Mouse (Mus musculus): ENCODE measurements around the gene Pnma1. TPM values are rescaled to one million over a fixed set of nuclear protein-coding genes. Genes with fewer than 3 reads are reported as not detected.

Pnma1 gene
- total RNA-seq, 2 experiments from 2014 or later = 0.15 to 0.62 TPM

GRCm38 (mm10) chr12:84178652-84179445, 30.6 kb upstream of the Pnma1 start:
- ATAC-seq (replicated peaks; ENCODE audit: poor library complexity) = no peak

- ATAC-seq (replicated peaks; ENCODE audit: poor library complexity) = no peak
These were observed 29.8 kb upstream of the Pnma1 start for GRCm38 (mm10) chr12:84178052-84178451.

DNA sequence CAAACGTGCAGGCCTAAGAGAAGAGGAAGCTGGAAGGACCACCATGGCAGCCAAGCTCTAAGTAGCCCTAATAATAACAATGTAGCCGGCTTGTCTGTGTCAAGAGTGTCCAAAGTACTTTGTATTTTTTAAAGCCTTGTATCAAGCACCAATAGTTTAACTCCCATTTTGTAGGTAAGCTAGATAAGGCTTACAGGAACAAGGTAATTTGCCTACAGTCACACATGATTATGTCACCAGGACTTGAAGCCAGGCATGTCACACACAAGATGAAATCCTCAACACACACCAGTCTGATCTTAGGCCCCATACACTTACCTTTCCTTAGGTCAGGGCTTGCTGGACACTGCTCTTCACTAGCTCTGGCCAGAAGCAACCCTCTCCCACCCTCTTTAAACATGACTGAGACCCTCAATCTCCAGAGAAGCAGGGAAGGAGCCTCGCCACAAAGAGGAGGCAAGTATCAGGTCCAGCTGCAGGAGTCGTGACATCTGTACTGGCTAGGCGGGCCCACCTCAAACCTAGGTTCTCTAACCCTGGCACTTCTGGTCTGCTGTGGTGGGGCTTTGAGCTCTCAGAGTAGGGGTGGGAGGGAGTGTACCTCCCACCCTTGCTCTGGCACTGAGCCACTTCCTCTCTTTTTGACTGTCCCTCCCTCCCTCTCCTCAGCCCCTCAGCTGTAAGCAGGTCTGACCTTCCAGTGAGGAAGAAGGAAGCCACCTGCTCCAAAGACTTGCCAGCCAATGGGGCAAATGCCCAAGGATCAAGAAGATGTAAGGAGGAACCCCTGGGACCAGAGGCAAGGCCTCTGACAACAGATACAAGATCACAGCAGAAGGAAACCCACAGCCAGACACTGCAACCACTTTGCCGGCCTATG, 28.8 kb upstream of the Pnma1 start:
- ATAC-seq (replicated peaks; ENCODE audit: poor library complexity) = no peak

DNA sequence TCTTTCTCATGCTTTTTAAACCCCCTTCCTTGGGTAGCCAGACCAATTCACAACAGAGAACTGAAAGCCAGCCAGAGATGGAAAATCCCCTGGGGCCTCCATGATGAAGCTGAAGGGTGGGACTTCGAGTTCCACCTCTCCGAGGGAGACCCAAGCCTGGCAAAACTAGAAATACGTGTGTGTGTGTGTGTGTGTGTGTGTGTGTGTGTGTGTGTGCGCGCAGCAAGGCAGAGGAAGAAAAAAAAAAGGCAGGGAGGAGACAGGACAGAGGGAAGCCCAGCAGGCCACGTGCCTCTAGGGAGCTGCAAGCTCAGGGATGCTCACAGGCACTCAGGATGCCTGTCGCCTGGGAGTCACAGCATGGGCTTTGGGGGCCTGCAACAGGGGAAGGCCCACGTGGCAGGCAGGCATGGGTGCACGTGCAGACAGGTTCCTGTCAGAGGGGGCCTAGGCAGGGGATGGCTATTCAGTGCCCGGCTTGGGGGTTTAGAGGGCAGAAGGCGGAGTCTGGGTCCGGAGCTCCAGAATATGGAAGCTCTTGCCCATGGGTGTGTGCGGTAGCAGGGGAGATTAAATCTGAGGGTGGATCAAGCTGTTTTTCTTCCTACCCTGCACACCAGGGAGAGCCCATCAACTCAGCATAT, 28.0 kb upstream of the Pnma1 start:
- ATAC-seq (replicated peaks; ENCODE audit: poor library complexity) = peak; percentile 3; the same call in 1 of the 2 replicates

DNA sequence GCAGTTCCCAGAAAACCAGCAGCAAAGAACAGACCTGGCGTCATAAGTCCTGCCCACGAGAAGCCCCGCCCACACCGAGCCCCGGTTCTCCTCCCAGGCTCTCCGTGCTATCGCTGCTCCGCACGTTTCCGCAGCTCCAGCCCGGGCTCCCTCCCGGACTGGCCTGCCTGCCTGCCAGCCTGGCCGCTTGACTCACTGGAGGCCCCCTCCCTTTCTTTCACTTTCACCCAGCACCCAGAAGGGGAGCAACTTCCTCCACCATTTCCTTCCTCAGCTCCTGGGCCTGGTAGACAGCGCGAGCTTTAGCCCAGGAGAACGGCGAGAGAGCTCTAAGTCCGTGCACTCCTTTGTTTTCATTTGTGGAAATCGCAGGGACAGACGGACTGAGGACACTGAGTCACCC, 27.4 kb upstream of the Pnma1 start:
- ATAC-seq (replicated peaks; ENCODE audit: poor library complexity) = peak; percentile 79

- peak; percentile 8; the same call in 1 of the 2 replicates for ATAC-seq (replicated peaks; ENCODE audit: poor library complexity)
These were observed 26.6 kb upstream of the Pnma1 start for GRCm38 (mm10) chr12:84174871-84175270.

- ATAC-seq (replicated peaks; ENCODE audit: poor library complexity) = peak; percentile 16
These were observed 26.0 kb upstream of the Pnma1 start for GRCm38 (mm10) chr12:84174190-84174811.

DNA sequence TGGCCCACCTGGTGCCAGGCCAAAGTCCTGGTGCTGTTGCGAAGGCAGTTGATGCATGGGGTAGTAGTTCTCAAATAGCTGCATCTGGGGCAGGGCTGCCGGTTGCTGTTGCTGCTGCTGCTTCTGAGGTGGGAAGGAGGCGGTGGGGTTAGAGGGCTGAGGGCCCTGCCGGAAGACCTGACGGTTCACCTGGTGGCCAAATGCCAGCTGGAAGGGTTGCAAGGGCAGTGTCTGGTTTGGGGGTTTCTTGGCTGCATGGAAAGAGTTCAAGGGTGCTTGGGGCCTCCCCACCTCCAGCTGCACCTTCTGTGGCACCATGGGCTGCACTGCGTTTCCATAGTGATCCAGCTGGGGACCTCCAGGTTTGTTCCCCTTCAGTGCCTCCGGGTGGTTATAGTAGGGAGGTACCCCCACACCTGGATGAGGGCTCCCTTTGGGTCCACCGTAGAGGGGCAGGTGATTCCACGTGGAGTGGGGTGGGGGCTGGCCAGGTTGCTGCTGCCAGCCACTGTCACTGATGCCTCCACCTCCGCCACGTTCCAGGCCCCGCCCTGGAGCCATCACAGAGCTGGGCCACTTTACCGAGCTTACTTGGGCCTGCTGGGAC, 25.1 kb upstream of the Pnma1 start:
- ATAC-seq (replicated peaks; ENCODE audit: poor library complexity) = no peak

DNA sequence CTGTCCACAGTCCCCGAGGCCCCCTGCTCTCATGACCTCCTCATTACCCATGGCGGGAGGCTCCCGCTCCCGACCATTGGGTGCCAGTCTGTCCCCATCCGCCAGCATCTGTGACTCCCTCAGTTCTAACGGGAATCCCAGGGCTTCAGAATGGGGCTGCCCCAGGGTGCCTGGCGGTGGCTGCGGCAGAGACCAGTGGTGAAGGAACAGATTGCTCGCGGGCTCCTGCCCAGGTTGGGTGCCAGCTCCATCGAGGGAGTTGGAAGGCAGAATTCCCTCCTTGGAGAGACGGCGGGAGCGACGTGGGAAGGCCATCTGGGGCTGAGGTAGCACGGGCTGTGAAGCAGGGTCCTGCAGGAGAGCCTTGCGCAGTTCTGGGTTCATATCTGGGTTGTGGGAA, 24.6 kb upstream of the Pnma1 start:
- no peak for ATAC-seq (replicated peaks; ENCODE audit: poor library complexity)

DNA sequence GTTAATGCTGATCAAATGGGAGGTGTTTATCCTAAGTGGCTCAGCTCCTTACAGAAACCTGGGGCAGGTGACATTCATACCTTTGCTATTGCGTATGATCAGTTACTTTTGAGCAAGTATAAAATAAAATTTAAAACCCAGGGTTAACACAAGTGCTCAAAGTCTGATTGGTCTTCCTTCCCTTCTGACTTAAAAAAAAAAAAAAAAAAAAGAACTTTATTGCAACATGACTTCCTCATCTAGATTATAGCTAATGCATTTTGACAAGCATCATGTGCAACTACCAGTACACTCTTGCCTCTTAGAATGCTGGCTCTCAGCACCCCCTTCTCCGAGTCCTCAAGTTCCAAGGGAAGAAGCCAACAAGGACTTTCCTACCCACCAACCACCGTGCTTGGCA, 23.9 kb upstream of the Pnma1 start:
- ATAC-seq (replicated peaks; ENCODE audit: poor library complexity) = no peak

DNA sequence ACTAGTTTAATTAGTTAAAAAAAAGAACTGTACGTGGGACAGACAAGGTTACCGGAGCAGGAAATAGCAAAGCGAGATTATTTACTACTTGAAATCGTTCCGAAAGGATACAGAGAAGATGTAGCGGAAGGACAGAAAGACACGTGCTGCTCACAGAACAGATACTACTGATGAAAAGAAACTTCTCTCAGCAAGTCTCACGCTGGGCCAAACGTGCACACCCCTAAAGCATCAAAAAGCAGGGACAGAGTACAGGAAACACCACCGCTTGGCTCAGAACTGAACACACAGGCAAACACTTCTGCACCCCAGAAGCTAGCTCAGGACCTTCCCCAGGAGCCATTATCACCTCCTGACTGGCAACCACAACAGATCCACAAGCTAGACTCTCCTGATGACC, 22.3 kb upstream of the Pnma1 start:
- no peak for ATAC-seq (replicated peaks; ENCODE audit: poor library complexity)

GRCm38 (mm10) chr12:84165631-84166373, 17.5 kb upstream of the Pnma1 start:
- no peak for ATAC-seq (replicated peaks; ENCODE audit: poor library complexity)

DNA sequence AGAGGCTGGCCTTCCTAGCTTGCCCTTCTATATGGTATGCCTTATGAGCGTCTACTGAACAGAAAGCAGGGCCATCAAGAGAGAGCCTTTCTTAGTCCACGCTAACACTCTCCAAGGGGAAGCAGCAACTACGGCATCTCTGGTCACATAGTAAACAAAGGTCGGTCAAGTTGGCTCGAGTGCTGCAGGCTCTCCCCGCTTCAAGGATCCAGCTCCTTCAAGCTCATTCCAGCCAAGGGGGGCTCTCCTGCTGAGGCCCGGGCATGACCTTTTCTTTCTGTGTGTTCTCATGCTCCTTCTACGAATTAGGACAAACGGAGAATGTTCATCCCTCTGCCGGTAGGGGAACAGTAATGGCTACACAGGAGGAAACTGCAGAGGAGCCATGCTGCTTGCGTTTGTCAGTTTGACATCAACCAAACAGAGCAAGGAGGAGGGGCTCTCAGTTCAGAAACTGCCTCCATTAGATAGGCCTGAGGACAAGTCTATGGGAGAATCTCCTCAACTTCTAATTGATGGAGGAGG, 15.4 kb upstream of the Pnma1 start:
- ATAC-seq (replicated peaks; ENCODE audit: poor library complexity) = no peak

DNA sequence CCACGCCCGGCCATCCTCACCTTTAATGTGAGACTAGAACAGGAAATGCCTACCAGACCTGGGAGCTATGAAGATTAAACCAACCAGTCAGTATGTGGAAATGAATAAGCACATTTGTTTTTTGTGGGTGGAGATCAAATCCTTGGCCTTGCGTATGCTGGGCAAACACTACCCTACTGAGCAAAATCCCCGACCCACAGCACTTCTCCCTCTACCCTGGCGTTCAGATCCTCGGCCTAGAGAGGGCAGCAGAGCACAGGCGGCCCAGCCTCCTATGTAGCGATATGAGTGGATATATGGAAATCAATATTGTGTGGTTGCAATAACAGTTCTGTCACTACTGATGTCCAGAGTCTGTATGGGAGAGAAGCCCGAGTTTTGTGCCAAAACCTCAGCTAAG, 14.8 kb upstream of the Pnma1 start:
- ATAC-seq (replicated peaks; ENCODE audit: poor library complexity) = peak; percentile 89

GRCm38 (mm10) chr12:84161616-84162433, 13.5 kb upstream of the Pnma1 start:
- ATAC-seq (replicated peaks; ENCODE audit: poor library complexity) = peak; percentile 65

- ATAC-seq (replicated peaks; ENCODE audit: poor library complexity) = peak; percentile 26; the same call in 1 of the 2 replicates
These were observed 12.8 kb upstream of the Pnma1 start for GRCm38 (mm10) chr12:84161116-84161515.

DNA sequence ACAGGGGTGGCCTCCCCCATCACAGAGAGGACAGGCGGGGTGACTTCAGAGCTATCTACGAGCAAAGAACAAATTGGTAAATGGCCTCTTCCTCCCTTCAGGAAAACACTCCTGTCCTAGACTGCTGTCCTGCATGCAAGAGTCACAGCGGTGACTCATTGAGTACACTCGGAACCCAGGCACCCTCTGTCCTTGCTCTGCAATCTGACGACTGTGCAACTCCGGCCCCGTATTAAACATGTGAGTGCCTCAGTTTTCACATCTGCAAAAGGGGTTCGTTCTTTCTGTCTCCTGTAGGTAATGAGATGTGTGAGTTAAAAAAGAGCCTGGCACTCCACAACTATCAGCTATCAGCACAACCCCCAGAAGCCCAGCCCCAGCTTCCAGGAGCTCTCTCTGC, 12.2 kb upstream of the Pnma1 start:
- ATAC-seq (replicated peaks; ENCODE audit: poor library complexity) = no peak

DNA sequence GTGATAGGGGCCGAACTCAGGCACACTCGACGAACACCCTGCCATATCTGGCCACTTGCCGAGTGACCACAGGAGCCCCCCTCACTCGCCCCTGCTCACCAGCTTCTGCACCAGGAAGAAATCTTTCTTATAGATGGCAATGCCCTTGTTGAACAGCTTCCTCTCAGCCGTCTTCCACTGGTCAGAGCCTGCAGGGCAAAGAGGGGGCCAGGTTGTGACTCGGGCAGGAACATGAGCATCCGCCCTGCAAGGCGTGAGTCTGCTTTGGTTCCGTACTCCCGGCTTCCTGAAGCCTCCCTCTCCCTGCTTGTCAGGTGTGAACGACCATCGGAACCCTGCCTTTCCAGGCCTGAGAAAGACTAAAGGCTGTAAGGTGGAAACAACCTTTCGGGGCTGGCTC, 9.9 kb upstream of the Pnma1 start:
- no peak for ATAC-seq (replicated peaks; ENCODE audit: poor library complexity)

DNA sequence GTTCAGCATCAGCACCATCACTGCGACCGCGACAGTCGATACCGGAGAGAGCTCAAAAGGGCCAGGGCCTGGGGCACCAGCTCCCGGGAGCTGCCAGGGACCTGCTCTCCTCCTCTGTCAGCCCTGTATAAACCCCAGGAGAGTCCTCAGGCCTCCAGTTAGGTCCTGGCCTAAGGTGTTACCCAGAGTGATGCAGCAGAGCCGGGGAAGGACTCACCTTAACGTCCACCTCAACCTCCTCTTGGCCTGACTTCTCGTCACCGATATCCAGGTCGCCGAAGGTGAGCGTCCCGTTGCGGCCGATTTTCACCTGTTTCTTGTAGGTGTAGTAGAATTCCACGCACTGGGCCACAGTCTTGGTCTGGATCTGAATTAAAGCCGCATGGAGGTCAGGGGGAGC, 7.9 kb upstream of the Pnma1 start:
- ATAC-seq (replicated peaks; ENCODE audit: poor library complexity) = no peak
